Mouse (Mus musculus): ENCODE measurements around the gene Dcaf7. TPM values are rescaled to one million over a fixed set of nuclear protein-coding genes. Genes with fewer than 3 reads are reported as not detected.

The Dcaf7 gene
- polyA plus RNA-seq, 1 experiment from 2014 or later, result 68.8 TPM

DNA sequence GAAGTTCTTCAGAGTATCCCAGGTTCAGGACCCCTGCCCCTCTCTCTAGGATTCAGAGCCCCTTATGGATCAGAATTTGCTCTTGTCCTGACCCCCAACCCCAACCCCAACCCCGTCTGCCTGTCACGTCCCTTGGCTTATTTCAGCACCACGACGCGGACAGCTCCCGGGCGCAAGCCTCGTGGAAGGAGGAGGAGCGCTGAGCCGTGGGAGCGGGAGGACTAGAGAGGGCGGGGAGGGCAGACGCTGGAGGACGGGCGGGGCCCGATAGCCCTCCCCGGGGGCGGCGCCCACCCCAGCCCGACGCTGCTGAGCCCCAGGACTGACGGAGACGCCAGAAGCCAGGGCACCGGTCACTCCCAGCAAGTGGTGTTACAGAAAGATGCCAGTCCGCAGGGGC is 28.9 kb upstream of the Dcaf7 start, which contains the start of gene Kcnh6:
Gene Kcnh6 (plus strand): TSS at position 304 of the 400 bp plus-strand sequence.
- Histone ChIP-seq H3K27ac (ENCODE audit: low read depth, low read length) (no peak within 1 kb of the TSS), H3K4me2 (replicated peaks; ENCODE audit: low read depth, low read length) (peak within 1 kb of the TSS; percentile 55), H3K9me3 (ENCODE audit: control insufficient read depth, low read length) (no peaks in the 10 kb centered on the region), H3K27me3 (ENCODE audit: control insufficient read depth, insufficient read depth, low read length) (peaks cover 4% of the 10 kb centered on the region; the same call in 1 of the 2 replicates), H3K9ac (ENCODE audit: low read depth, low read length) (no peak within 1 kb of the TSS), H3K4me1 (ENCODE audit: control insufficient read depth, insufficient read depth, low read length) (no peaks in the 10 kb centered on the region; the same call in 1 of the 2 replicates), H3K36me3 (ENCODE audit: control insufficient read depth, insufficient read depth, low read length) (no peaks in the 10 kb centered on the region), H3K4me3 (ENCODE audit: low read length) (peak within 1 kb of the TSS; percentile 17)
- under 1% methylated on average over 25 of the region's 25 CpGs for WGBS
- peak; percentile 81 for ATAC-seq (ENCODE audit: low FRiP score, low TSS enrichment)

GRCm38 (mm10) chr11:106012711-106013110 is 24.0 kb upstream of the Dcaf7 start:
- no peak overlapping the region for H3K4me2 ChIP-seq (replicated peaks; ENCODE audit: low read depth, low read length)
- no peak overlapping the region for H3K9ac ChIP-seq (ENCODE audit: low read depth, low read length)
- no peaks in the 10 kb centered on the region; the same call in 1 of the 2 replicates for H3K4me1 ChIP-seq (ENCODE audit: control insufficient read depth, insufficient read depth, low read length)
- 41% methylated on average over 7 of the region's 7 CpGs for WGBS
- H3K27me3 ChIP-seq (ENCODE audit: control insufficient read depth, insufficient read depth, low read length), result peaks cover 4% of the 10 kb centered on the region; the same call in 1 of the 2 replicates
- H3K9me3 ChIP-seq (ENCODE audit: control insufficient read depth, low read length), result no peaks in the 10 kb centered on the region
- H3K36me3 ChIP-seq (ENCODE audit: control insufficient read depth, insufficient read depth, low read length), result no peaks in the 10 kb centered on the region
- H3K27ac ChIP-seq (ENCODE audit: low read depth, low read length), result no peak overlapping the region
- no peak overlapping the region for H3K4me3 ChIP-seq (ENCODE audit: low read length)
- ATAC-seq (ENCODE audit: low FRiP score, low TSS enrichment), result 0 out of 2 replicates have a peak, but pooled peaks have one; percentile 33

DNA sequence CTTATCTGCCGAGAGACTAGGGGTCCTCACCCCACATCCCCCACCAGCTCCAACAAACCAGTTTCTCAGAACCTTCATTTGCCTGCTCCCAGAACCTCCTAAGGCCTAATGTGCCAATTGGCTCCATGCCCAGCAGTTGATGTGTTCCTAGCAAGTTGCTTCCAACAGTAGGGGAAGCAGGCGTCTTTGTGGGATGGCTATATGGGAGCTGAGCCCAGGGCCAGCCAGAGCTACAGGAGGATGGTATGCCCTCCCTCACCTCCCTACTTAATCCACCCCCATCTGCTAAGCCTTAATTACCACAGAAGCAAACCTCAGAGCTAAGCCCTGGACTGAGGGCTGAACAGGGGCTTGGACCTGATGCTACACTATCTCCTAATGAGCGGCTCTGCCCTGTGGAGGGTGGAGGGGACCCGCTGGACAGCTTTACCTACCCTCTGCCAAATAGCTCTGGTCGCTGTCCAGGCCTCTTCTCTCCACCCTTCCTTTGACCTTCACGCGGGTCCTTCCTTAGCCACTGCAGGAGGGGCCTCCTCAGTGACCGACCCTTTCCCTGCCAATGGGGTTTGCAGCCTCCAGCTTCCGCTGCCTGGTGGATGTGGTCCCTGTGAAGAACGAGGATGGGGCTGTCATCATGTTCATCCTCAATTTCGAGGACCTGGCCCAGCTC is 23.0 kb upstream of the Dcaf7 start:
- no peak for ATAC-seq (ENCODE audit: low FRiP score, low TSS enrichment)
- Histone ChIP-seq H3K36me3 (ENCODE audit: control insufficient read depth, insufficient read depth, low read length) (no peaks in the 10 kb centered on the region), H3K9me3 (ENCODE audit: control insufficient read depth, low read length) (no peaks in the 10 kb centered on the region), H3K9ac (ENCODE audit: low read depth, low read length) (no peak overlapping the region), H3K4me2 (replicated peaks; ENCODE audit: low read depth, low read length) (no peak overlapping the region), H3K4me1 (ENCODE audit: control insufficient read depth, insufficient read depth, low read length) (no peaks in the 10 kb centered on the region), H3K27ac (ENCODE audit: low read depth, low read length) (no peak overlapping the region), H3K4me3 (ENCODE audit: low read length) (no peak overlapping the region), H3K27me3 (ENCODE audit: control insufficient read depth, insufficient read depth, low read length) (peaks cover 4% of the 10 kb centered on the region; the same call in 1 of the 2 replicates)
- 62% methylated on average over 11 of the region's 11 CpGs for WGBS

DNA sequence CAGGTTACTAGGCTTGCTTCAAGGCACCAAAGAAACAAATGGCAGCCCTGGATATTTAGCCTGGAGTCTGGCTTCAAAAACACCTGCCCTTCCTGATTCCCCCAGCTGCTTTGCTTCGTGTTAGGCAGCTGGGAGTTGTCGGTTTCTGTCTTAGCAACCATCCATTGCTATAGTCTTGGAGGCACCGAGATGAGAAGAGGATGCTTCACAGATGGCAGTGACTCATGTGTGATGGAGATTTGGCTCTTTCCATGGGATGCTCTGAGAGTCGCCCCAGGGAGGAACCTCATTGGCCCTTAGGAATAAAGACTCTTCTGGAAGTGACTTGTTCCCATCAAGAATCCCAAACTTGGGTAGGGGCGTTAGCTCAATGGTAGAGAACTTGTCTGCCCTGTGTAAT is 20.2 kb upstream of the Dcaf7 start:
- 74% methylated on average over 5 of the region's 5 CpGs for WGBS
- H3K4me3 ChIP-seq (ENCODE audit: low read length), result no peak overlapping the region
- peaks cover 7% of the 10 kb centered on the region for H3K27me3 ChIP-seq (ENCODE audit: control insufficient read depth, insufficient read depth, low read length)
- H3K36me3 ChIP-seq (ENCODE audit: control insufficient read depth, insufficient read depth, low read length), result no peaks in the 10 kb centered on the region
- H3K9me3 ChIP-seq (ENCODE audit: control insufficient read depth, low read length), result no peaks in the 10 kb centered on the region
- H3K4me1 ChIP-seq (ENCODE audit: control insufficient read depth, insufficient read depth, low read length), result no peaks in the 10 kb centered on the region
- ATAC-seq (ENCODE audit: low FRiP score, low TSS enrichment), result no peak
- H3K9ac ChIP-seq (ENCODE audit: low read depth, low read length), result no peak overlapping the region
- no peak overlapping the region for H3K4me2 ChIP-seq (replicated peaks; ENCODE audit: low read depth, low read length)
- no peak overlapping the region for H3K27ac ChIP-seq (ENCODE audit: low read depth, low read length)

- no peak overlapping the region for H3K27ac ChIP-seq (ENCODE audit: low read depth, low read length)
- H3K36me3 ChIP-seq (ENCODE audit: control insufficient read depth, insufficient read depth, low read length), result no peaks in the 10 kb centered on the region
- peak overlapping the region; percentile 47 for H3K9ac ChIP-seq (ENCODE audit: low read depth, low read length)
- H3K4me1 ChIP-seq (ENCODE audit: control insufficient read depth, insufficient read depth, low read length), result no peaks in the 10 kb centered on the region
- under 1% methylated on average over 50 of the region's 50 CpGs for WGBS
- H3K4me2 ChIP-seq (replicated peaks; ENCODE audit: low read depth, low read length), result peak overlapping the region; percentile 54
- peaks cover 7% of the 10 kb centered on the region for H3K27me3 ChIP-seq (ENCODE audit: control insufficient read depth, insufficient read depth, low read length)
- peak; percentile 43; the same call in 1 of the 2 replicates for ATAC-seq (ENCODE audit: low FRiP score, low TSS enrichment)
- peak overlapping the region; percentile 27 for H3K4me3 ChIP-seq (ENCODE audit: low read length)
- H3K9me3 ChIP-seq (ENCODE audit: control insufficient read depth, low read length), result no peaks in the 10 kb centered on the region
These were observed 16.5 kb upstream of the Dcaf7 start for GRCm38 (mm10) chr11:106020051-106020763.

GRCm38 (mm10) chr11:106025774-106026173 is 10.9 kb upstream of the Dcaf7 start:
- no peaks in the 10 kb centered on the region; the same call in none of the 2 replicates for H3K27me3 ChIP-seq (ENCODE audit: control insufficient read depth, insufficient read depth, low read length)
- H3K27ac ChIP-seq (ENCODE audit: low read depth, low read length), result no peak overlapping the region
- H3K9ac ChIP-seq (ENCODE audit: low read depth, low read length), result no peak overlapping the region
- ATAC-seq (ENCODE audit: low FRiP score, low TSS enrichment), result no peak
- H3K4me1 ChIP-seq (ENCODE audit: control insufficient read depth, insufficient read depth, low read length), result no peaks in the 10 kb centered on the region
- no peak overlapping the region for H3K4me3 ChIP-seq (ENCODE audit: low read length)
- H3K36me3 ChIP-seq (ENCODE audit: control insufficient read depth, insufficient read depth, low read length), result 0 out of 2 replicates have a peak, but pooled peaks cover 3% of the 10 kb centered on the region
- H3K4me2 ChIP-seq (replicated peaks; ENCODE audit: low read depth, low read length), result no peak overlapping the region
- H3K9me3 ChIP-seq (ENCODE audit: control insufficient read depth, low read length), result no peaks in the 10 kb centered on the region
- 87% methylated on average over 3 of the region's 3 CpGs for WGBS

DNA sequence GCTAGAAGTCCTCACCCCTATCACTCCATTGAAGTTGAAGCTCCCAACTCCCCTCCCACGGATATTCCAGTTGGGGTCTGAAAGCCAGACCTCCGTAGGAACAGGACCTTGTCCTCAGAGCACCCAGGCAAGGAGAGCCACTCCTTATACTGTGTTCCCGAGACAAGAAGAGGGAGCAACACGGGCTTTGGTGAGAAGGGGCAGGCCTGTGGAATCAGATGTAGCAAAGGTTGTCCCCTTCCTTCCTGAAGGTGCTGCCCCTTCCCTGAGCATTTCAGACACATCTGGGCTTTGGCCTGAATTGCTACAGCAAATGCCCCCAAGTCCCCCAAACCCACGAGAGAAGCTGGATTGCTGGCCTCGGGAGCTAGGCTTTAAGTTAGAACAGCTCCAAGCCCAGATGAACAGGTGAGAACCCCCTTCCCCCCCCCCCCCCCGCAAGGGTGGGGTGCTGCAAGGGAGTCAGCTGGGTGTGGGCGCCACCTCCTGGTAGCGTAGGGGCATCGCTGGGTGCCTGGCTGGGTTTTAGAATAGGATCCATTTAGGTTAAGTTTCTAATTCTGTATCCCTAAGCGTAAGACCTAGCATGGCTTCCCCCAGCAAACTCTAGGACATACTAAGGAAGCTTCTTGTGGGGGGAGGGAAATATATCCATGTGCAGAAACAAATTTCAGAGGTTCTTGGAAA is 10.1 kb upstream of the Dcaf7 start:
- Histone ChIP-seq H3K4me1 (ENCODE audit: control insufficient read depth, insufficient read depth, low read length) (no peaks in the 10 kb centered on the region), H3K36me3 (ENCODE audit: control insufficient read depth, insufficient read depth, low read length) (0 out of 2 replicates have a peak, but pooled peaks cover 3% of the 10 kb centered on the region), H3K4me3 (ENCODE audit: low read length) (no peak overlapping the region), H3K4me2 (replicated peaks; ENCODE audit: low read depth, low read length) (no peak overlapping the region), H3K9ac (ENCODE audit: low read depth, low read length) (no peak overlapping the region), H3K27ac (ENCODE audit: low read depth, low read length) (no peak overlapping the region), H3K9me3 (ENCODE audit: control insufficient read depth, low read length) (no peaks in the 10 kb centered on the region), H3K27me3 (ENCODE audit: control insufficient read depth, insufficient read depth, low read length) (no peaks in the 10 kb centered on the region; the same call in 1 of the 2 replicates)
- peak; percentile 39; the same call in 1 of the 2 replicates for ATAC-seq (ENCODE audit: low FRiP score, low TSS enrichment)
- 41% methylated on average over 11 of the region's 11 CpGs for WGBS

GRCm38 (mm10) chr11:106027607-106028006 is 9.1 kb upstream of the Dcaf7 start:
- Histone ChIP-seq H3K4me3 (ENCODE audit: low read length) (no peak overlapping the region), H3K36me3 (ENCODE audit: control insufficient read depth, insufficient read depth, low read length) (0 out of 2 replicates have a peak, but pooled peaks cover 3% of the 10 kb centered on the region), H3K27me3 (ENCODE audit: control insufficient read depth, insufficient read depth, low read length) (no peaks in the 10 kb centered on the region), H3K9me3 (ENCODE audit: control insufficient read depth, low read length) (no peaks in the 10 kb centered on the region), H3K27ac (ENCODE audit: low read depth, low read length) (no peak overlapping the region), H3K4me1 (ENCODE audit: control insufficient read depth, insufficient read depth, low read length) (no peaks in the 10 kb centered on the region), H3K4me2 (replicated peaks; ENCODE audit: low read depth, low read length) (no peak overlapping the region), H3K9ac (ENCODE audit: low read depth, low read length) (no peak overlapping the region)
- 87% methylated on average over 5 of the region's 5 CpGs for WGBS
- no peak; the same call in 1 of the 2 replicates for ATAC-seq (ENCODE audit: low FRiP score, low TSS enrichment)

Data from kidney, embryonic 14.5 days (tissue).